Mouse (Mus musculus) T-helper 17 cell (primary cell): ENCODE results near the gene Olfr705.
"Not testable (repeated sequence)": the region's sequence is repeated elsewhere in the genome, so short reads cannot be mapped to it uniquely, and the experiment has no call there.

Source experiments
- in situ Hi-C, 2 experiments: fragments of 300-600 bp; cut with MboI, MseI; formaldehyde crosslinking; loops; 1 replicate in 1 of 2; 2 replicates in 1 of 2; pipeline ENCODE4 v1.15.1; 2025; ENCODE audit warnings: high pct_unique_total_duplicates in 2 of 2

Gene Olfr705

DNA sequence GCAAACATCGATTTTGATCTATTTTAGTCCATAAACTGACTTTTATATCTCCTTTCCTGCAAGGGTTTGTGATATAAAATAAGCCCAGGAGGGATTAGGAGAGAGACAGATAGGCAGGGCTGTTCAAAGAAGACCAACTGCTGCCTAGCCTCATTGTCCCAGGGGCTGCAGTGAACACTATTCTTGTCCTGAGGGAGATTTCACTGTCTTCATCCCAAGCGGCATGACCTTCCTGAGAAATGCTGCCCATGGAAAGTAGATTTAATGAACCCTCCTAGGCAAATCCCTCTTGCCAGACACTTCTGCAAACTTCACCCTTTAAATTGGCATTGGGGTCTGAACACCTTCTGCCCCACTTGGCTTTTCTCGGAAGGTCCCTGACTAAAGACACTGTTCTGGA lies at the start of gene Olfr705:
Gene Olfr705 (minus strand): TSS at position 101 of the 400 bp plus-strand sequence.
- in situ Hi-C loops, result no loop called here

- in situ Hi-C loops, result not testable (repeated sequence)
Observed at GRCm38 (mm10) chr7:106920961-106921360, 44.3 kb upstream of the Olfr705 start.

GRCm38 (mm10) chr7:106907676-106908075 lies 31.0 kb upstream of the Olfr705 start, which contains the start of gene Olfr1532-ps1:
Gene Olfr1532-ps1 (plus strand): TSS chr7:106908001.
- in situ Hi-C loops, result no loop called here

DNA sequence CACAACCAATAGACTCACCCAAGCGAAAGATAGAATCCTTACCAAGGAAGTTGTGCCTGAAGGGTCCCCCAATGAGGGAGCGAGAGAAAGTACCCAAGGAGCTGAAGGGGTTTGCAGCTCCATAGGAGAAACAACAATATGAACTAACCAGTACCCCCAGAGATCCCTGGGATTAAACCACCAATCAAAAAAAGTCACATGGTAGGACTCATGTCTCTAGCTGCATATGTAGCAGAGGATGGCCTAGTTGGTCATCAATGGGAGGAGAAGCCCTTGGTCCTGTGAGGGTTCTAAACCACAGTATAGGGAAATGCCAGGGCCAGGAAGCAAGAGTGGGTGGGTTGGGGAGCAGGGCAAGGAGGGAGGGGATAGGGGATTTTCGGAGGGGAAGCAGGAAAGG lies 24.4 kb upstream of the Olfr705 start, which contains the start of gene Olfr707:
Gene Olfr707 (minus strand): TSS at position 101 of the 400 bp plus-strand sequence.
- in situ Hi-C loops, result not testable (repeated sequence)

- in situ Hi-C loops, result no loop called here
Observed at GRCm38 (mm10) chr7:106888062-106888461, 11.4 kb upstream of the Olfr705 start, which contains the start of gene Olfr706. Gene Olfr706 (minus strand): TSS chr7:106888162.

DNA sequence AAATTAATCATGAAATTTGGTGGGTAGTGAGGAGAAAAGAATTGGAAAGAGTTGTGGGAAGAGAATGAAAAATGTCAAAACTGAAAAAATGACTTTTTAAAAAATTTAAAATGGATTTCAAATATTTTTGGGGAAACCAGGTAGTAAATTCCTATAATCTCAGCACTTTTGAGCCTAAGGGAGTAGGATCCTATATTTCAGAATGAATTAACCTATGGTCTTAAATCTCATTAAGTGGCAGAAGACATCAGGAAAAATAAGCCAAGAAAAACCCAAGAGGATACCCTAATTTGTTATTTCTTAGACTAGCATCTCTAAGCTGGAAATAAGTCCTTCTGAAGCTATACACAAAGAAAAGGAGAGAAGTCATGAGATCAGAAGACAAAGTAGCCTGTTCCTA lies 13.8 kb downstream of the Olfr705 start, which contains the start of gene Olfr704:
Gene Olfr704 (plus strand): TSS at position 301 of the 400 bp plus-strand sequence.
- in situ Hi-C loops, result no loop called here

GRCm38 (mm10) chr7:106843060-106843459 lies 33.6 kb downstream of the Olfr705 start, which contains the start of gene Olfr703:
Gene Olfr703 (plus strand): TSS chr7:106843360.
- in situ Hi-C loops, result no loop called here

DNA sequence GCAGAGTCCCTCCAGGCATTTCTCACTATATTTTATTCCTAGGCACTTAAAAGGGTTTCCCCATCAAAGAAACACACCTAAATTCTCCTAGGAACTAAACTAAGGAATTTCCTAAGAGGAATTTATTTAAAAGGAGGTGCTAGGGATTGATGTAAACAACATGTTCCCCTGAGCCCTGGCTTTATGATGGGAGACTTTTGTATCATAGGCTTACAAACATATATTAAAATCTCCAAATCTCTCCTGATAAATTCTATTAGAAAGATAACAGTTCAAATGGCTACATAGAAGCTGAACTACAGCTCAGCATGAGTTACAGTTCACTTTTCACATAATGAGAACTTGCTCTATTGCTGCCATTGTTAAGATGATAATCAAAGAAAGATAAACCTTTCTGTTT lies 42.9 kb downstream of the Olfr705 start, which contains the start of gene Olfr702:
Gene Olfr702 (minus strand): TSS at position 101 of the 400 bp plus-strand sequence.
- in situ Hi-C loops, result no loop called here
